Mouse (Mus musculus): ENCODE data around the gene 4933424G06Rik.

DNA sequence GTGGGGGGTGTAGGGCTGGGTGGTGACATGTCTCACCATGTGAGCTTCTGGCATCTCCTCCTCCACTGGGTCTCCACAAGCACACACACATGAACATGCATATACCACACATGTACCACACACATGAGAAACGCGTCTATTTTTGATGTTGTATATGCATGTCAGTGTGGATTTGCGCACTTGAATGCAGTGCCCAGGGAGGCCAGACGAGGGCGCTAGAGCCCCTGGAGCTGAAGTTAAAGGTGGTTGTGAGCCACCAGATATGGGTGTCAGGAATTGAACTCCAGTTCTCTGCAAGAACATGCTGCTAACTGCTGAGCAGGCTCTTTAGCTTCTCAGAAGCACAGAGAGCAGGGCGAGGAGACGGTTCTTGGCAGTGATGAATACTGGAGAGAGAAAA lies 76.4 kb downstream of the 4933424G06Rik start:
- TF ChIP-seq CTCF (IDR thresholded peaks at IDR 0.05; ENCODE audit: borderline replicate concordance, insufficient read depth, low read depth, low read length) (peak; percentile 29; the same call in 1 of the 2 replicates), POLR2A (IDR thresholded peaks at IDR 0.05; ENCODE audit: borderline replicate concordance, insufficient read depth, low read length) (no peak)
